Mouse (Mus musculus): Measurements from ENCODE around the gene Atg7.

DNA sequence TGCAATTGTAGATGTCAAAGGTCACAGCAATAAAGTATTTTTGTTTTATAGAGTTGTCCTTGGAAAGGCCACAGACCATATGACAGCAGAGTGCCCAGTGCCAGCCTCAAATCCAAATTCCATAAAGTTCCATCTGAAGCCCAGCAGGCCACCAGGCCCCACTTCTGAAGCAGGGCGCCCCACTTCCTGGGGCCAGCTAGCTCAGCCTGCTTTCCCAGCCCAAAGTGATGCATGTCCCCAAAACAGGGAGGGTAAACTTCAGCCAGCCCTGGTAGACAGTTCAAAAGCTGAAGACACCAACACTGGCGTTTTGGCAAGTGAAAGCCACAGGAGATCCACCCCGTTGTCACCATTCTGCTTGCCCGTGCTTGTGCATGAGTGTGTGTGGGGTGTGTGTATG is 169.9 kb downstream of the Atg7 start:
- TF ChIP-seq POLR2A (IDR thresholded peaks at IDR 0.05; ENCODE audit: low read depth, low read length), result no peak
- no peak for TF ChIP-seq CTCF (IDR thresholded peaks at IDR 0.05; ENCODE audit: extremely low read depth, insufficient read length, insufficient replicate concordance, low read depth, low read length)

Data from small intestine, adult 2 months (tissue).